In the genomic region with DNA sequence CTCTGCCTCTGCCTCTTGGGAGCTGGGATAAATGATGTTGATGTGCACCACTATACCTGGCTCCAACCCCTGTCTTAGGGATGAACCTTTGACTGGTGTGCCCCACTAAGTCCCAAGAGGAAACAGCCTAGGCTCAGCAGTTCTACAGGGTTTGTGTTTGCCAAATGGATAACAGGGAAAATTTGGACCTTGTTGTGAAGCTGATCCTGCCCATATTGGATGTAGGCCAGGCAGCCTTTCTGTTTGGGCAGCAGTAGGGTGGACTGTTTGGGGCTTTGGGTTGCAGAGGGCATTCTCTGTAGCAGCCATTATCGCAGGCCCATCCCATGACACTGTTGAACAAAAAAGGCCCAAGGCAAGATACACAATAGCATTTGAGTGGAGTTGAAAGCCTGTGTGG, we compare ENCODE assay signal across 30 mouse cellular contexts. TPM values are rescaled to one million over a fixed set of nuclear protein-coding genes. Genes with fewer than 3 reads are reported as not detected.
DNase-seq lines count a peak whose midpoint lies in the region; ATAC-seq and TF ChIP-seq lines count a peak whose summit lies in the region.
"Had no signal": no experiment of that assay in that cellular context is flagged by ENCODE, and none has a peak within 500 bp of the region (broad histone marks: within the 10 kb centered on the region; RNA-seq: fewer than 3 reads in every experiment).

No protein-coding gene starts in this region.

- no peak overlapping the region for H3K4me3 ChIP-seq in gastrocnemius, adult 2 months
- H3K4me3 ChIP-seq in kidney, adult 2 months (ENCODE audit: insufficient read depth, low read depth, low read length) = no peak overlapping the region
- H3K4me3 ChIP-seq in intestine, postnatal 0 days (ENCODE audit: low read depth, low read length) = no peak overlapping the region
- H3K4me3 ChIP-seq: embryonic facial prominence, embryonic 15.5 days; limb, embryonic 12.5 days; liver, embryonic 12.5 days; neural tube, embryonic 12.5 days had no signal

- peaks cover 28% of the 10 kb centered on the region; the same call in 1 of the 2 replicates for H3K4me1 ChIP-seq in kidney, adult 2 months (ENCODE audit: control insufficient read depth, insufficient read depth, low read length)
- peaks cover 19% of the 10 kb centered on the region for H3K4me1 ChIP-seq in intestine, postnatal 0 days (replicated peaks; ENCODE audit: control insufficient read depth, insufficient read depth, low read length)
- H3K4me1 ChIP-seq: liver, embryonic 12.5 days had no signal

- no peak for TF ChIP-seq CTCF in gastrocnemius, adult 2 months (IDR thresholded peaks at IDR 0.05)
- no peak for TF ChIP-seq CTCF in kidney, adult 2 months (conservative IDR thresholded peaks at IDR 0.05; ENCODE audit: insufficient read depth, insufficient read length, low read depth, low read length)
- TF ChIP-seq CTCF in intestine, postnatal 0 days (IDR thresholded peaks at IDR 0.05; ENCODE audit: low read depth) = no peak

- WGBS in kidney, adult 2 months = 77% methylated on average over 1 of the region's 1 CpGs
- 92% methylated on average over 1 of the region's 1 CpGs for WGBS in intestine, postnatal 0 days

- no peak overlapping the region for H3K4me2 ChIP-seq in intestine, postnatal 0 days (replicated peaks; ENCODE audit: low read depth)
- H3K4me2 ChIP-seq: embryonic facial prominence, embryonic 15.5 days; limb, embryonic 12.5 days; liver, embryonic 12.5 days; neural tube, embryonic 12.5 days had no signal

- no peaks in the 10 kb centered on the region for H3K9me3 ChIP-seq in intestine, postnatal 0 days (ENCODE audit: control insufficient read depth)
- H3K9me3 ChIP-seq: embryonic facial prominence, embryonic 15.5 days; G1E; limb, embryonic 12.5 days; liver, embryonic 12.5 days; neural tube, embryonic 12.5 days had no signal

- no peak overlapping the region for H3K9ac ChIP-seq in intestine, postnatal 0 days (ENCODE audit: low read depth, low read length)
- H3K9ac ChIP-seq: embryonic facial prominence, embryonic 15.5 days; limb, embryonic 12.5 days; liver, embryonic 12.5 days; neural tube, embryonic 12.5 days had no signal

- intact Hi-C loops in gastrocnemius, adult 2 months (cut with DNase I) = no loop called here

- H3K36me3 ChIP-seq in kidney, adult 2 months (ENCODE audit: control insufficient read depth, insufficient read depth, low read length) = no peaks in the 10 kb centered on the region
- peaks cover 12% of the 10 kb centered on the region; the same call in 1 of the 2 replicates for H3K36me3 ChIP-seq in intestine, postnatal 0 days (ENCODE audit: control insufficient read depth, insufficient read depth)
- H3K36me3 ChIP-seq: liver, embryonic 12.5 days had no signal

- peak overlapping the region; percentile 36; the same call in 1 of the 2 replicates for H3K27ac ChIP-seq in gastrocnemius, adult 2 months
- no peak overlapping the region for H3K27ac ChIP-seq in kidney, adult 2 months (ENCODE audit: insufficient read depth, low read depth, low read length)
- H3K27ac ChIP-seq in intestine, postnatal 0 days (ENCODE audit: low read depth, low read length) = peak overlapping the region; percentile 68
- H3K27ac ChIP-seq: kidney, postnatal 0 days; limb, embryonic 12.5 days; liver, embryonic 12.5 days; neural tube, embryonic 12.5 days had no signal

- no peak for ATAC-seq in intestine, postnatal 0 days
- ATAC-seq: forebrain, embryonic 16.5 days; liver, embryonic 12.5 days; Patski had no signal

- H3K27me3 ChIP-seq in kidney, adult 2 months (replicated peaks; ENCODE audit: control insufficient read depth, insufficient read depth, low read length) = no peaks in the 10 kb centered on the region
- H3K27me3 ChIP-seq in intestine, postnatal 0 days (replicated peaks; ENCODE audit: control insufficient read depth, insufficient read depth, low read length) = no peaks in the 10 kb centered on the region
- H3K27me3 ChIP-seq: CH12.LX; embryonic facial prominence, embryonic 15.5 days; limb, embryonic 12.5 days; liver, embryonic 12.5 days; neural tube, embryonic 12.5 days; Patski had no signal

- TF ChIP-seq POLR2A in kidney, adult 2 months (IDR thresholded peaks at IDR 0.05; ENCODE audit: low read depth, low read length) = no peak

- no peak for DNase-seq in gastrocnemius, adult 2 months
- DNase-seq in gastrocnemius, postnatal 10 days = no peak
- DNase-seq in kidney, adult 2 months = peak; percentile 57
- no peak for DNase-seq in kidney, adult 8-10 months
- DNase-seq in 3T3-L1 (ENCODE audit: low read depth, low spot score) = peak; percentile 22
- DNase-seq in neural tube, embryonic 10.5 days (ENCODE audit: extremely low spot score, low spot score) = no peak
- DNase-seq: adrenal gland, adult 2 months; B cell, adult 2 months; cerebellum, adult 18-20 months; gastrocnemius, postnatal 36 days; heart, postnatal 4 days; lung, adult 2 months; lung, postnatal 14 days; midbrain, embryonic 14.5 days; right cerebral cortex, postnatal 14 days; thymus, postnatal 25 days had no signal

RNA-seq across cellular contexts. Expression of a gene that starts 11.8 kb away (rescaled TPM):
- 1 to 10 TPM; 1.8 to 3.1 TPM for total RNA-seq in gastrocnemius, adult 2 months (2021)
- 1 to 10 TPM; 5.5 to 8.6 TPM for total RNA-seq in gastrocnemius, postnatal 10 days (2021)
- 39.0 and 40.2 TPM in 2 replicates for polyA plus RNA-seq in kidney, adult 2 months (2012; rRNA removed)
- polyA plus RNA-seq in intestine, postnatal 0 days (2015; fragmentation: Nextera tagmentation; extraction: Ambion mirVana) = 18.0 and 18.4 TPM in 2 replicates

RNA-seq across cellular contexts. Expression of a gene that starts 23.7 kb away (rescaled TPM):
- 10 to 100 TPM; 11.1 to 14.1 TPM for total RNA-seq in gastrocnemius, adult 2 months (2021)
- total RNA-seq in gastrocnemius, postnatal 10 days (2021) = 10 to 100 TPM; 19.6 to 25.7 TPM
- 120 and 138 TPM in 2 replicates for polyA plus RNA-seq in kidney, adult 2 months (2012; rRNA removed)
- 120 and 124 TPM in 2 replicates for polyA plus RNA-seq in intestine, postnatal 0 days (2015; fragmentation: Nextera tagmentation; extraction: Ambion mirVana)

RNA-seq across cellular contexts. Expression of a gene that starts 27.6 kb away (rescaled TPM):
- total RNA-seq in gastrocnemius, adult 2 months (2021) = not detected
- not detected for total RNA-seq in gastrocnemius, postnatal 10 days (2021)
- polyA plus RNA-seq in kidney, adult 2 months (2012; rRNA removed) = 0.14 TPM in 1 of 2 replicates, not detected in the other
- not detected in 2 replicates for polyA plus RNA-seq in intestine, postnatal 0 days (2015; fragmentation: Nextera tagmentation; extraction: Ambion mirVana)
- total RNA-seq: gastrocnemius, postnatal 36 days had no signal
- polyA plus RNA-seq: liver, embryonic 12.5 days had no signal

RNA-seq across cellular contexts. Expression of a gene that starts 28.5 kb away (rescaled TPM):
- total RNA-seq in gastrocnemius, adult 2 months (2021) = not detected
- not detected for total RNA-seq in gastrocnemius, postnatal 10 days (2021)
- polyA plus RNA-seq in kidney, adult 2 months (2012; rRNA removed) = not detected in 2 replicates
- polyA plus RNA-seq in intestine, postnatal 0 days (2015; fragmentation: Nextera tagmentation; extraction: Ambion mirVana) = 0.14 TPM in 1 of 2 replicates, not detected in the other
- total RNA-seq: adrenal gland, adult 2 months; adrenal gland, postnatal 4 days; CH12.LX; gastrocnemius, postnatal 36 days; heart, postnatal 4 days; megakaryocyte, adult 5-6 weeks had no signal
- polyA plus RNA-seq: adrenal gland, adult 2 months; G1E; heart, embryonic 16.5 days; limb, embryonic 12.5 days; liver, embryonic 12.5 days; lung, adult 2 months; stomach, embryonic 14.5 days had no signal

RNA-seq across cellular contexts. Expression of a gene that starts 39.9 kb away (rescaled TPM):
- 10 to 100 TPM in 1 of 2 experiments, 1 to 10 TPM in 1; 8.7 to 21.6 TPM for total RNA-seq in gastrocnemius, adult 2 months (2021)
- 10 to 100 TPM; 31.7 to 42.6 TPM for total RNA-seq in gastrocnemius, postnatal 10 days (2021)
- polyA plus RNA-seq in kidney, adult 2 months (2012; rRNA removed) = 7.0 and 7.2 TPM in 2 replicates
- polyA plus RNA-seq in intestine, postnatal 0 days (2015; fragmentation: Nextera tagmentation; extraction: Ambion mirVana) = 5.7 and 6.6 TPM in 2 replicates

Comparison
In these comparisons a context has a peak if more than half of its experiments do, and no peak if none do; other contexts are left out.
1. DNase-seq: peak in kidney, adult 2 months (single experiment) and 3T3-L1 (single experiment); none in gastrocnemius, adult 2 months (single experiment), gastrocnemius, postnatal 10 days (single experiment), kidney, adult 8-10 months (0 of 2) and neural tube, embryonic 10.5 days (single experiment).